Mouse (Mus musculus) cerebral cortex, adult 2 months (tissue): ENCODE data around the gene Fhad1.

ENCODE experiments used
- WGBS: fragments of 180-500 bp; shearing (Covaris S2); methylation state at CpG from one replicate; pipeline ENCODE4 v1.1.7; 2018; 5-methylcytosine and 5-hydroxymethylcytosine counted together

The Fhad1 gene

GRCm38 (mm10) chr4:142014659-142015608 lies at the start of gene Fhad1:
Fhad1 (minus strand) TSS chr4:142015082.
- WGBS, result 4% methylated on average over 45 of the region's 46 CpGs

GRCm38 (mm10) chr4:142063057-142063534 lies 48.2 kb upstream of the Fhad1 start:
- 92% methylated on average over 8 of the region's 8 CpGs for WGBS

- WGBS, result 88% methylated on average over 23 of the region's 23 CpGs
These were observed 46.8 kb upstream of the Fhad1 start for GRCm38 (mm10) chr4:142061485-142062240.

- whole genome bisulfite sequencing, result 78% methylated on average over 18 of the region's 18 CpGs
These were observed 45.8 kb upstream of the Fhad1 start for GRCm38 (mm10) chr4:142060455-142061378.

GRCm38 (mm10) chr4:142059841-142060193 lies 44.9 kb upstream of the Fhad1 start:
- WGBS, result 57% methylated on average over 8 of the region's 8 CpGs

- 84% methylated on average over 13 of the region's 13 CpGs for WGBS
These were observed 44.4 kb upstream of the Fhad1 start for GRCm38 (mm10) chr4:142059113-142059840.

- WGBS, result 70% methylated on average over 22 of the region's 22 CpGs
These were observed 42.8 kb upstream of the Fhad1 start for GRCm38 (mm10) chr4:142057529-142058216.

GRCm38 (mm10) chr4:142055600-142055999 lies 40.7 kb upstream of the Fhad1 start:
- 83% methylated on average over 8 of the region's 8 CpGs for WGBS

GRCm38 (mm10) chr4:142054580-142054979 lies 39.7 kb upstream of the Fhad1 start:
- WGBS, result 84% methylated on average over 11 of the region's 11 CpGs

GRCm38 (mm10) chr4:142053661-142054448 lies 39.0 kb upstream of the Fhad1 start:
- 75% methylated on average over 9 of the region's 9 CpGs for WGBS

- WGBS, result 68% methylated on average over 4 of the region's 4 CpGs
These were observed 38.4 kb upstream of the Fhad1 start for GRCm38 (mm10) chr4:142053261-142053660.

- 71% methylated on average over 22 of the region's 22 CpGs for WGBS
These were observed 37.7 kb upstream of the Fhad1 start for GRCm38 (mm10) chr4:142052391-142053132.

GRCm38 (mm10) chr4:142051883-142052282 lies 37.0 kb upstream of the Fhad1 start:
- 98% methylated on average over 6 of the region's 6 CpGs for WGBS

GRCm38 (mm10) chr4:142049963-142050362 lies 35.1 kb upstream of the Fhad1 start:
- over 99% methylated on average over 5 of the region's 5 CpGs for WGBS

GRCm38 (mm10) chr4:142048391-142048790 lies 33.5 kb upstream of the Fhad1 start:
- WGBS, result 71% methylated on average over 8 of the region's 8 CpGs

- WGBS, result 96% methylated on average over 5 of the region's 5 CpGs
These were observed 32.1 kb upstream of the Fhad1 start for GRCm38 (mm10) chr4:142047005-142047404.

GRCm38 (mm10) chr4:142046496-142046895 lies 31.6 kb upstream of the Fhad1 start:
- WGBS, result 84% methylated on average over 7 of the region's 7 CpGs

GRCm38 (mm10) chr4:142045595-142046163 lies 30.8 kb upstream of the Fhad1 start:
- WGBS, result 92% methylated on average over 14 of the region's 14 CpGs
